ENCODE assay signal across 25 mouse cellular contexts in the genomic region with DNA sequence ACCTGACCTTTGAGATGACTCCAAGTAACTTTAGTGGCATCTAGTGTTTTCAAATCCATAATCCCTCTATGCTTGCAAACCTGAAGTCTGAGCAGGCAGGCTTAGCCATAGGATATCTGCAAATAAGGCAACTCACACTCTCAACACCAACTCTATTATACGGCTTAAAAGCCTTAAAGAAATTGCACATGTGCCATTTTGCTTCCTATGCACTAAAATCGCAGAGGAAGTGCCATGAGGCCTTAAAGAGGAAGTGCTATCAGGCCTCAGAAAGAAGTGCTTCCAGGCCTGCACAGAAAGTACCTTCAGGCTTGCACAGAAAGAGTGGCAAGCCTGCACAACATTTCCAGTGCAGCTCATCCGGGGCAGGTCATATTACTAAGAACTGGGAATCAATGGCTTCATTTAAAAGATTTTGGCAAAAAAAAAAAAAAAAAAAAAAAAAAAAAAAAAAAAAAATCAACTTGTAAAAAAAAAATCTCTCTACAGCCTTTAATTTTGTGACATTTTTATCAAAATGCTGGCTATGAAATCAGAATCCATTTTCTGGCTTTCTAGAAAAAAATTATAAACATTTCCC. TPM values are rescaled to one million over a fixed set of nuclear protein-coding genes. Genes with fewer than 3 reads are reported as not detected.
DNase-seq lines count a peak whose midpoint lies in the region; ATAC-seq and TF ChIP-seq lines count a peak whose summit lies in the region.
"Had no signal": no experiment of that assay in that cellular context is flagged by ENCODE, and none has a peak within 500 bp of the region (broad histone marks: within the 10 kb centered on the region; RNA-seq: fewer than 3 reads in every experiment).

No protein-coding gene starts in this region.

- H3K4me1 ChIP-seq in midbrain, embryonic 11.5 days (ENCODE audit: control insufficient read depth, insufficient read depth, low read length): no peaks in the 10 kb centered on the region
- no peaks in the 10 kb centered on the region for H3K4me1 ChIP-seq in midbrain, embryonic 14.5 days (ENCODE audit: control insufficient read depth, insufficient read depth, low read length)
- peaks cover 0 to 18% of the 10 kb centered on the region in 2 experiments; a peak in 3 of 4 replicates for H3K4me1 ChIP-seq in MEL (ENCODE audit: control insufficient read depth in 1 of 2, insufficient read depth in 2 of 2, low read length in 2 of 2)
- H3K4me1 ChIP-seq: forebrain, embryonic 12.5 days; heart, embryonic 15.5 days; limb, embryonic 15.5 days; midbrain, embryonic 10.5 days; neural tube, embryonic 13.5 days had no signal

- no peak overlapping the region for H3K27ac ChIP-seq in midbrain, embryonic 11.5 days (ENCODE audit: low read depth, low read length)
- no peak overlapping the region for H3K27ac ChIP-seq in midbrain, embryonic 14.5 days (replicated peaks; ENCODE audit: low read depth, low read length)
- H3K27ac ChIP-seq in MEL (ENCODE audit: control insufficient read depth, low read depth, low read length): peak overlapping the region; percentile 37; the same call in 1 of the 2 replicates
- H3K27ac ChIP-seq: forebrain, embryonic 12.5 days; gastrocnemius, adult 2 months; heart, embryonic 15.5 days; hindbrain, postnatal 0 days; kidney, postnatal 0 days; limb, embryonic 15.5 days; midbrain, embryonic 10.5 days; neural tube, embryonic 13.5 days; stomach, postnatal 0 days had no signal

- H3K9ac ChIP-seq in midbrain, embryonic 11.5 days (ENCODE audit: low read length): no peak overlapping the region
- no peak overlapping the region for H3K9ac ChIP-seq in midbrain, embryonic 14.5 days (replicated peaks; ENCODE audit: low read length)
- no peak overlapping the region for H3K9ac ChIP-seq in MEL (ENCODE audit: control insufficient read depth, low read depth, low read length, poor library complexity, severe bottlenecking)
- H3K9ac ChIP-seq: forebrain, embryonic 12.5 days; heart, embryonic 15.5 days; limb, embryonic 15.5 days; liver, postnatal 0 days; neural tube, embryonic 13.5 days had no signal

- TF ChIP-seq RAD21 in MEL (IDR thresholded peaks at IDR 0.05; ENCODE audit: low read depth, low read length): no peak

- 84% methylated on average over 3 of the region's 3 CpGs for WGBS in midbrain, embryonic 11.5 days
- 93% methylated on average over 3 of the region's 3 CpGs for WGBS in midbrain, embryonic 14.5 days

- H3K4me2 ChIP-seq in midbrain, embryonic 11.5 days: no peak overlapping the region
- no peak overlapping the region for H3K4me2 ChIP-seq in midbrain, embryonic 14.5 days (ENCODE audit: low read length)
- H3K4me2 ChIP-seq: forebrain, embryonic 12.5 days; heart, embryonic 15.5 days; limb, embryonic 15.5 days; neural tube, embryonic 13.5 days had no signal

- peaks cover 12% of the 10 kb centered on the region for H3K36me3 ChIP-seq in midbrain, embryonic 11.5 days (ENCODE audit: control insufficient read depth, insufficient read depth, low read length)
- peaks cover 61% of the 10 kb centered on the region for H3K36me3 ChIP-seq in midbrain, embryonic 14.5 days (ENCODE audit: control insufficient read depth, insufficient read depth, low read length)
- H3K36me3 ChIP-seq in MEL (ENCODE audit: control insufficient read depth in 1 of 2, insufficient read depth in 2 of 2, low read length in 2 of 2): peaks cover 2 to 19% of the 10 kb centered on the region in 2 experiments; a peak in 3 of 4 replicates

- no peak for TF ChIP-seq CTCF in MEL (IDR thresholded peaks at IDR 0.05 in 2 of 3, conservative IDR thresholded peaks at IDR 0.05 in 1 of 3; ENCODE audit: control insufficient read depth in 1 of 3, insufficient read depth in 1 of 3, low read depth in 2 of 3, low read length in 3 of 3, poor library complexity in 1 of 3, severe bottlenecking in 1 of 3)

- no peaks in the 10 kb centered on the region for H3K79me2 ChIP-seq in MEL (ENCODE audit: control insufficient read depth, insufficient read depth, low read length, poor library complexity)

- ATAC-seq in midbrain, embryonic 11.5 days (ENCODE audit: low FRiP score): no peak
- ATAC-seq in midbrain, embryonic 14.5 days (ENCODE audit: low FRiP score, low TSS enrichment): no peak
- ATAC-seq in hematopoietic stem cell, adult 5-6 weeks (replicated peaks in 1 of 2; ENCODE audit: insufficient read depth in 1 of 2, low FRiP score in 2 of 2, low TSS enrichment in 1 of 2, low read depth in 1 of 2, poor library complexity in 2 of 2, severe bottlenecking in 2 of 2): peak; percentile 37 to 52; a peak in 1 of 4 replicates
- ATAC-seq: hindbrain, postnatal 0 days; intestine, postnatal 0 days; liver, postnatal 0 days had no signal

- TF ChIP-seq POLR2A in MEL (IDR thresholded peaks at IDR 0.05; ENCODE audit: control insufficient read depth in 1 of 2, insufficient read depth in 1 of 2, low read depth in 1 of 2, low read length in 2 of 2, poor library complexity in 1 of 2): no peak

- peak in 1 of 2 experiments; percentile 17; a peak in 1 of 4 replicates for TF ChIP-seq EP300 in MEL (IDR thresholded peaks at IDR 0.05; ENCODE audit: low read depth in 1 of 2, low read length in 2 of 2)

- H3K9me3 ChIP-seq in midbrain, embryonic 11.5 days (ENCODE audit: control insufficient read depth, low read length): no peaks in the 10 kb centered on the region
- H3K9me3 ChIP-seq in midbrain, embryonic 14.5 days (ENCODE audit: control insufficient read depth, low read length): no peaks in the 10 kb centered on the region
- no peaks in the 10 kb centered on the region for H3K9me3 ChIP-seq in MEL (replicated peaks; ENCODE audit: insufficient read depth, low read length)
- H3K9me3 ChIP-seq: forebrain, embryonic 12.5 days; heart, embryonic 15.5 days; limb, embryonic 15.5 days; midbrain, embryonic 10.5 days; neural tube, embryonic 13.5 days had no signal

- peak; percentile 72 for DNase-seq in midbrain, embryonic 11.5 days (ENCODE audit: low spot score, missing footprints)
- DNase-seq in midbrain, embryonic 14.5 days: no peak
- peak; percentile 66 for DNase-seq in MEL (ENCODE audit: low read depth, low spot score)
- no peak for DNase-seq in right cerebral cortex, postnatal 10 days (ENCODE audit: low spot score in 2 of 2)
- no peak for DNase-seq in neural tube, embryonic 10.5 days (ENCODE audit: extremely low spot score, low spot score)
- no peak for DNase-seq in urinary bladder, postnatal 25 days (ENCODE audit: low spot score)
- DNase-seq: adrenal gland, adult 2 months; cerebellum, adult 18-20 months; cerebellum, postnatal 25 days; gastrocnemius, adult 2 months; heart, postnatal 4 days; layer of hippocampus, postnatal 36 days; liver, postnatal 0 days; lung, postnatal 14 days; right cerebral cortex, adult 18-20 months had no signal

- no peak overlapping the region for H3K4me3 ChIP-seq in midbrain, embryonic 11.5 days (ENCODE audit: low read depth, low read length)
- H3K4me3 ChIP-seq in midbrain, embryonic 14.5 days (replicated peaks; ENCODE audit: low read depth, low read length): no peak overlapping the region
- H3K4me3 ChIP-seq in MEL (ENCODE audit: control insufficient read depth in 1 of 2, insufficient read depth in 1 of 2, low read depth in 2 of 2, low read length in 2 of 2): no peak overlapping the region
- H3K4me3 ChIP-seq: forebrain, embryonic 12.5 days; gastrocnemius, adult 2 months; heart, embryonic 15.5 days; limb, embryonic 15.5 days; midbrain, embryonic 10.5 days; neural tube, embryonic 13.5 days had no signal

- H3K27me3 ChIP-seq in midbrain, embryonic 11.5 days (ENCODE audit: control insufficient read depth, insufficient read depth, low read length): no peaks in the 10 kb centered on the region
- H3K27me3 ChIP-seq in midbrain, embryonic 14.5 days (ENCODE audit: control insufficient read depth, insufficient read depth, low read length): no peaks in the 10 kb centered on the region
- H3K27me3 ChIP-seq in MEL (ENCODE audit: control insufficient read depth in 1 of 2, insufficient read depth in 2 of 2, low read length in 2 of 2): no peaks in the 10 kb centered on the region
- H3K27me3 ChIP-seq: forebrain, embryonic 12.5 days; heart, embryonic 15.5 days; limb, embryonic 15.5 days; neural tube, embryonic 13.5 days had no signal

TF ChIP-seq in MEL, 35 proteins besides CTCF, POLR2A, EP300 and RAD21 (continues in another document):
- TF ChIP-seq ELF1 (IDR thresholded peaks at IDR 0.05; ENCODE audit: low read depth, low read length) (no peak; the same call in 1 of the 2 replicates), ZNF384 (IDR thresholded peaks at IDR 0.05; ENCODE audit: low read depth, low read length) (peak; percentile 53), ETS1 (IDR thresholded peaks at IDR 0.05; ENCODE audit: low read depth, low read length) (no peak), RCOR1 (IDR thresholded peaks at IDR 0.05; ENCODE audit: low read depth, low read length) (no peak), SIN3A (IDR thresholded peaks at IDR 0.05; ENCODE audit: low read length) (no peak), MYC (IDR thresholded peaks at IDR 0.05; ENCODE audit: low read depth, low read length) (peak; percentile 91), BHLHE40 (IDR thresholded peaks at IDR 0.05; ENCODE audit: borderline replicate concordance, low read depth, low read length) (no peak), MXI1 (IDR thresholded peaks at IDR 0.05; ENCODE audit: low read depth, low read length) (0 out of 2 replicates have a peak, but pooled peaks have one; percentile 16), MAX (IDR thresholded peaks at IDR 0.05; ENCODE audit: low read length) (peak; percentile 65), GABPA (IDR thresholded peaks at IDR 0.05; ENCODE audit: low read depth, low read length) (no peak), ZMIZ1 (IDR thresholded peaks at IDR 0.05; ENCODE audit: low read depth, low read length) (no peak), NRF1 (IDR thresholded peaks at IDR 0.05; ENCODE audit: insufficient read depth, low read depth, low read length, poor library complexity, severe bottlenecking) (no peak), MAFK (IDR thresholded peaks at IDR 0.05; ENCODE audit: borderline replicate concordance, low read depth, low read length) (no peak)

RNA-seq across cellular contexts. Expression of gene Nde1, which starts 53.3 kb away (rescaled TPM):
- polyA plus RNA-seq in midbrain, embryonic 11.5 days (2014; fragmentation: Nextera tagmentation; extraction: Ambion mirVana): 176 and 181 TPM in 2 replicates
- polyA plus RNA-seq in midbrain, embryonic 14.5 days (2014; fragmentation: Nextera tagmentation; extraction: Ambion mirVana): 19.4 and 39.0 TPM in 2 replicates
- total RNA-seq in MEL (2012; rRNA removed): 25.2 and 25.8 TPM in 2 replicates
- 10 to 100 TPM in 1 of 2 experiments, not detected in 1; 42.5 TPM for polyA plus RNA-seq in MEL (2012; ENCODE audit: insufficient read depth in 1 of 2, insufficient read length in 2 of 2, low read depth in 1 of 2, low replicate concordance in 2 of 2, missing spikeins in 1 of 2)
- total RNA-seq in hematopoietic stem cell, adult 5-6 weeks (2017): 80.9 and 81.8 TPM in 2 replicates

RNA-seq across cellular contexts. Expression of gene Marf1, which starts 53.4 kb away (rescaled TPM):
- 17.4 and 17.6 TPM in 2 replicates for polyA plus RNA-seq in midbrain, embryonic 11.5 days (2014; fragmentation: Nextera tagmentation; extraction: Ambion mirVana)
- polyA plus RNA-seq in midbrain, embryonic 14.5 days (2014; fragmentation: Nextera tagmentation; extraction: Ambion mirVana): 18.6 and 28.5 TPM in 2 replicates
- total RNA-seq in MEL (2012; rRNA removed): 8.7 and 9.3 TPM in 2 replicates
- 10 to 100 TPM in 1 of 2 experiments, not detected in 1; 16.2 TPM for polyA plus RNA-seq in MEL (2012; ENCODE audit: insufficient read depth in 1 of 2, insufficient read length in 2 of 2, low read depth in 1 of 2, low replicate concordance in 2 of 2, missing spikeins in 1 of 2)
- 34.3 and 37.8 TPM in 2 replicates for total RNA-seq in hematopoietic stem cell, adult 5-6 weeks (2017)

Comparison
In these comparisons a context has a peak if more than half of its experiments do, and no peak if none do; other contexts are left out.
1. DNase-seq: peak in midbrain, embryonic 11.5 days (single experiment) and MEL (single experiment); none in midbrain, embryonic 14.5 days (single experiment), right cerebral cortex, postnatal 10 days (0 of 2), neural tube, embryonic 10.5 days (single experiment) and urinary bladder, postnatal 25 days (single experiment).
2. ATAC-seq: peak in hematopoietic stem cell, adult 5-6 weeks (2 of 2); none in midbrain, embryonic 11.5 days (single experiment) and midbrain, embryonic 14.5 days (single experiment).